Mouse (Mus musculus): Measurements from ENCODE around the gene Zfp358. TPM values are rescaled to one million over a fixed set of nuclear protein-coding genes. Genes with fewer than 3 reads are reported as not detected.

Zfp358 gene
- polyA plus RNA-seq, 1 experiment = 43.2 TPM

GRCm38 (mm10) chr8:3531936-3532335 is 39.0 kb downstream of the Zfp358 start:
- 96% methylated on average over 18 of the region's 18 CpGs for WGBS
- H3K4me3 ChIP-seq (ENCODE audit: insufficient read depth, low read depth, low read length) = no peak overlapping the region
- H3K36me3 ChIP-seq (ENCODE audit: control insufficient read depth, insufficient read depth, low read length) = peaks cover 2% of the 10 kb centered on the region
- no peaks in the 10 kb centered on the region for H3K4me1 ChIP-seq (ENCODE audit: control insufficient read depth, insufficient read depth, low read length)
- H3K27ac ChIP-seq (ENCODE audit: insufficient read depth, low read depth, low read length) = no peak overlapping the region
- TF ChIP-seq CTCF (conservative IDR thresholded peaks at IDR 0.05; ENCODE audit: insufficient read depth, insufficient read length, low read depth, low read length) = no peak
- no peak for TF ChIP-seq POLR2A (IDR thresholded peaks at IDR 0.05; ENCODE audit: low read depth, low read length)
- no peaks in the 10 kb centered on the region for H3K27me3 ChIP-seq (replicated peaks; ENCODE audit: control insufficient read depth, insufficient read depth, low read length)
- DNase-seq = no peak

GRCm38 (mm10) chr8:3536053-3536841 is 43.3 kb downstream of the Zfp358 start:
- no peak overlapping the region for H3K4me3 ChIP-seq (ENCODE audit: insufficient read depth, low read depth, low read length)
- 70% methylated on average over 15 of the region's 15 CpGs for WGBS
- no peak overlapping the region for H3K27ac ChIP-seq (ENCODE audit: insufficient read depth, low read depth, low read length)
- H3K36me3 ChIP-seq (ENCODE audit: control insufficient read depth, insufficient read depth, low read length) = peaks cover 3% of the 10 kb centered on the region
- no peaks in the 10 kb centered on the region for H3K27me3 ChIP-seq (replicated peaks; ENCODE audit: control insufficient read depth, insufficient read depth, low read length)
- no peak for DNase-seq
- no peak for TF ChIP-seq CTCF (conservative IDR thresholded peaks at IDR 0.05; ENCODE audit: insufficient read depth, insufficient read length, low read depth, low read length)
- no peak for TF ChIP-seq POLR2A (IDR thresholded peaks at IDR 0.05; ENCODE audit: low read depth, low read length)
- no peaks in the 10 kb centered on the region for H3K4me1 ChIP-seq (ENCODE audit: control insufficient read depth, insufficient read depth, low read length)

GRCm38 (mm10) chr8:3536940-3537339 is 44.0 kb downstream of the Zfp358 start:
- 93% methylated on average over 9 of the region's 9 CpGs for WGBS
- H3K27ac ChIP-seq (ENCODE audit: insufficient read depth, low read depth, low read length) = no peak overlapping the region
- no peaks in the 10 kb centered on the region for H3K27me3 ChIP-seq (replicated peaks; ENCODE audit: control insufficient read depth, insufficient read depth, low read length)
- no peak for TF ChIP-seq POLR2A (IDR thresholded peaks at IDR 0.05; ENCODE audit: low read depth, low read length)
- no peak for TF ChIP-seq CTCF (conservative IDR thresholded peaks at IDR 0.05; ENCODE audit: insufficient read depth, insufficient read length, low read depth, low read length)
- H3K4me3 ChIP-seq (ENCODE audit: insufficient read depth, low read depth, low read length) = no peak overlapping the region
- H3K36me3 ChIP-seq (ENCODE audit: control insufficient read depth, insufficient read depth, low read length) = peaks cover 3% of the 10 kb centered on the region
- no peak for DNase-seq
- no peaks in the 10 kb centered on the region for H3K4me1 ChIP-seq (ENCODE audit: control insufficient read depth, insufficient read depth, low read length)

GRCm38 (mm10) chr8:3537666-3538065 is 44.7 kb downstream of the Zfp358 start:
- no peak for TF ChIP-seq CTCF (conservative IDR thresholded peaks at IDR 0.05; ENCODE audit: insufficient read depth, insufficient read length, low read depth, low read length)
- no peak for TF ChIP-seq POLR2A (IDR thresholded peaks at IDR 0.05; ENCODE audit: low read depth, low read length)
- WGBS = 78% methylated on average over 26 of the region's 26 CpGs
- H3K27me3 ChIP-seq (replicated peaks; ENCODE audit: control insufficient read depth, insufficient read depth, low read length) = no peaks in the 10 kb centered on the region
- H3K4me3 ChIP-seq (ENCODE audit: insufficient read depth, low read depth, low read length) = no peak overlapping the region
- H3K27ac ChIP-seq (ENCODE audit: insufficient read depth, low read depth, low read length) = no peak overlapping the region
- H3K36me3 ChIP-seq (ENCODE audit: control insufficient read depth, insufficient read depth, low read length) = peaks cover 3% of the 10 kb centered on the region
- no peaks in the 10 kb centered on the region for H3K4me1 ChIP-seq (ENCODE audit: control insufficient read depth, insufficient read depth, low read length)
- no peak for DNase-seq

- Histone ChIP-seq H3K36me3 (ENCODE audit: control insufficient read depth, insufficient read depth, low read length) (peaks cover 3% of the 10 kb centered on the region), H3K27ac (ENCODE audit: insufficient read depth, low read depth, low read length) (no peak overlapping the region), H3K4me1 (ENCODE audit: control insufficient read depth, insufficient read depth, low read length) (no peaks in the 10 kb centered on the region), H3K27me3 (replicated peaks; ENCODE audit: control insufficient read depth, insufficient read depth, low read length) (no peaks in the 10 kb centered on the region), H3K4me3 (ENCODE audit: insufficient read depth, low read depth, low read length) (no peak overlapping the region)
- DNase-seq = no peak
- 83% methylated on average over 7 of the region's 7 CpGs for WGBS
- TF ChIP-seq CTCF (conservative IDR thresholded peaks at IDR 0.05; ENCODE audit: insufficient read depth, insufficient read length, low read depth, low read length) (no peak), POLR2A (IDR thresholded peaks at IDR 0.05; ENCODE audit: low read depth, low read length) (no peak)
Measured at GRCm38 (mm10) chr8:3539146-3539545, 46.2 kb downstream of the Zfp358 start.

- DNase-seq = no peak
- no peak for TF ChIP-seq CTCF (conservative IDR thresholded peaks at IDR 0.05; ENCODE audit: insufficient read depth, insufficient read length, low read depth, low read length)
- TF ChIP-seq POLR2A (IDR thresholded peaks at IDR 0.05; ENCODE audit: low read depth, low read length) = no peak
- Histone ChIP-seq H3K4me3 (ENCODE audit: insufficient read depth, low read depth, low read length) (no peak overlapping the region), H3K4me1 (ENCODE audit: control insufficient read depth, insufficient read depth, low read length) (no peaks in the 10 kb centered on the region), H3K27ac (ENCODE audit: insufficient read depth, low read depth, low read length) (no peak overlapping the region), H3K27me3 (replicated peaks; ENCODE audit: control insufficient read depth, insufficient read depth, low read length) (no peaks in the 10 kb centered on the region), H3K36me3 (ENCODE audit: control insufficient read depth, insufficient read depth, low read length) (peaks cover 3% of the 10 kb centered on the region)
- WGBS = 91% methylated on average over 4 of the region's 4 CpGs
Measured at GRCm38 (mm10) chr8:3540076-3540475, 47.1 kb downstream of the Zfp358 start.

GRCm38 (mm10) chr8:3546511-3546910 is 53.6 kb downstream of the Zfp358 start:
- H3K27ac ChIP-seq (ENCODE audit: insufficient read depth, low read depth, low read length) = no peak overlapping the region
- no peaks in the 10 kb centered on the region for H3K27me3 ChIP-seq (replicated peaks; ENCODE audit: control insufficient read depth, insufficient read depth, low read length)
- no peaks in the 10 kb centered on the region for H3K4me1 ChIP-seq (ENCODE audit: control insufficient read depth, insufficient read depth, low read length)
- WGBS = 96% methylated on average over 2 of the region's 2 CpGs
- no peak for DNase-seq
- TF ChIP-seq CTCF (conservative IDR thresholded peaks at IDR 0.05; ENCODE audit: insufficient read depth, insufficient read length, low read depth, low read length) (no peak), POLR2A (IDR thresholded peaks at IDR 0.05; ENCODE audit: low read depth, low read length) (no peak)
- H3K36me3 ChIP-seq (ENCODE audit: control insufficient read depth, insufficient read depth, low read length) = no peaks in the 10 kb centered on the region
- H3K4me3 ChIP-seq (ENCODE audit: insufficient read depth, low read depth, low read length) = no peak overlapping the region

Other genes starting within 250 kb of the Zfp358 start
- 26.8 and 33.7 TPM in 2 replicates for gene Insr, start 213.5 kb upstream of the Zfp358 start, polyA plus RNA-seq (2012; rRNA removed)
- 0.12 and 1.1 TPM in 2 replicates for gene A430078G23Rik, start 139.7 kb upstream of the Zfp358 start, polyA plus RNA-seq (2012; rRNA removed)
- 37.9 and 38.9 TPM in 2 replicates for gene Arhgef18, start 100.1 kb upstream of the Zfp358 start, polyA plus RNA-seq (2012; rRNA removed)
- 15.1 and 15.5 TPM in 2 replicates for gene Pex11g, start 25.5 kb upstream of the Zfp358 start, polyA plus RNA-seq (2012; rRNA removed)
- 0.05 and 0.11 TPM in 2 replicates for gene Tex45, start 22.3 kb upstream of the Zfp358 start, polyA plus RNA-seq (2012; rRNA removed)
- 239 and 302 TPM in 2 replicates for gene Mcoln1, start 7.3 kb downstream of the Zfp358 start, polyA plus RNA-seq (2012; rRNA removed)
- 53.3 and 70.7 TPM in 2 replicates for gene Pnpla6, start 22.2 kb downstream of the Zfp358 start, polyA plus RNA-seq (2012; rRNA removed)
- 6.4 and 7.3 TPM in 2 replicates for gene C330021F23Rik, start 74.9 kb downstream of the Zfp358 start, polyA plus RNA-seq (2012; rRNA removed)
- gene Camsap3, start 94.2 kb downstream of the Zfp358 start, polyA plus RNA-seq (2012; rRNA removed) = 44.1 and 47.6 TPM in 2 replicates
- 44.8 and 46.2 TPM in 2 replicates for gene Xab2, start 128.2 kb downstream of the Zfp358 start, polyA plus RNA-seq (2012; rRNA removed)
- 15.6 and 27.2 TPM in 2 replicates for gene Pet100, start 128.4 kb downstream of the Zfp358 start, polyA plus RNA-seq (2012; rRNA removed)
- not detected in 2 replicates for gene Pcp2, start 132.4 kb downstream of the Zfp358 start, polyA plus RNA-seq (2012; rRNA removed)
- gene Stxbp2, start 137.8 kb downstream of the Zfp358 start, polyA plus RNA-seq (2012; rRNA removed) = 169 and 173 TPM in 2 replicates
- gene Retn, start 162.6 kb downstream of the Zfp358 start, polyA plus RNA-seq (2012; rRNA removed) = 47.2 and 76.9 TPM in 2 replicates
- 0.10 and 0.53 TPM in 2 replicates for gene Mcemp1, start 172.6 kb downstream of the Zfp358 start, polyA plus RNA-seq (2012; rRNA removed)
- gene Fcor, start 179.2 kb downstream of the Zfp358 start, polyA plus RNA-seq (2012; rRNA removed) = 15.1 and 15.5 TPM in 2 replicates
- 30.5 and 30.8 TPM in 2 replicates for gene Trappc5, start 183.2 kb downstream of the Zfp358 start, polyA plus RNA-seq (2012; rRNA removed)
- gene Fcer2a, start 201.0 kb downstream of the Zfp358 start, polyA plus RNA-seq (2012; rRNA removed) = 0.31 and 4.5 TPM in 2 replicates
- 0.50 TPM in 1 of 2 replicates, not detected in the other for gene Clec4g, start 227.5 kb downstream of the Zfp358 start, polyA plus RNA-seq (2012; rRNA removed)